Mouse (Mus musculus) spleen, adult 2 months (tissue): ENCODE measurements around the gene P2ry12.

Experiments
- CTCF ChIP-seq: fragments of 200-500 bp; IDR thresholded peaks from 2 replicates; pipeline ENCODE4 v1.5.1; 2011; ENCODE audit warnings: mild to moderate bottlenecking, inconsistent platforms; ENCODE audit not compliant: insufficient read depth, insufficient read length, insufficient replicate concordance; ENCODE audit errors: extremely low read depth
- POLR2A ChIP-seq: fragments of 200-500 bp; IDR thresholded peaks from 2 replicates; pipeline ENCODE4 v1.6.1; 2011; ENCODE audit warnings: low read depth, low read length, inconsistent platforms

DNA sequence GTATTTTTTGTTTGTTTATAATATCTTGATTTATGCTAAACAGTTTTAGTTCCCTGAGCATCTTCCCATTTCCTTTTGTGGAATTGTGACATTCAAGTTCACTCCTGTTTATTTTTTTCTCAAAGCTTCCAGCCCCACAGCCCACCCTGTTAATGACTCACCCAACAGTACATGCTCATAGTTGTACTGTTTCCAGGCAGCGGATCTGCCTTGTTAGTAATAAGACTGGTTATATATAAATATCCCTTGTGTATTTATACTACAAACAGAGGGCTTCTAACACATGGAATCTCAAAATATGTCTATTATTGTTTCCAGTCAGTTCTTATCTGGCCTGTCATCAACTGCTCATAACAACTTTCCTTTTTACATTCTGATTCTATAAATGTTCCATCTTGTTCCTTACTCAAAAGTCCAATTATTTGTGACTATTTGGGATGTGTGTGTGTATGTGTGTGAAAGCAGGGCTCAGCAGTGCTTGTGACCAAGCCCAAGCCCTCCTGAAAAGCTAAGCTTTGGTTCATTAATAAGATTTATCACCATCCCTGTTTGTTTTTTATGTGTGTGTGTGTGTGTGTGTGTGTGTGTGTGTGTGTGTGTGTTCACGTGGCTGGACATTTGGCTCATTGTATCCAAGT is 95.1 kb downstream of the P2ry12 start:
- no peak for TF ChIP-seq CTCF
- TF ChIP-seq POLR2A, result no peak
